Mouse (Mus musculus): ENCODE measurements around the gene Bmi1. TPM values are rescaled to one million over a fixed set of nuclear protein-coding genes. Genes with fewer than 3 reads are reported as not detected.

Bmi1 gene
- polyA plus RNA-seq, 2 experiments from 2014 or later: 10.6 to 14.4 TPM

DNA sequence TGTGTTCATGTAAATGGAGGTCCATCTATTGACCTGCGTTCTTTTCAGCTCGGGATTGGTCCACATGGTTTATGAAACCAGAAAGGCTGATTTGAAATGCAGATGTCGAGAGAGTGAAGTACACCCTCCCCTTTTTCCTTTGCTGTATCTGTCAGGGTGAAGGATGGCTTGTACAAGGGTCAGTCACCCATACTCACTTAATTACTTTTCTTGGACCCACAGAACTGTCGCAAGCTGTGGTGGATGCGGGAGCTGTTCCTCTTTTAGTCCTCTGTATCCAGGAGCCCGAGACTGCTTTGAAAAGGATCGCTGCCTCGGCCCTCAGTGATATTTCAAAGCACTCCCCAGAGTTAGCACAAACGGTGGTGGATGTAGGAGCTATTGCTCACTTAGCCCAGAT lies 54.9 kb downstream of the Bmi1 start:
- no peak for ATAC-seq

- no peak for ATAC-seq
These were observed 57.7 kb downstream of the Bmi1 start for GRCm38 (mm10) chr2:18734394-18735127.

Other genes starting within 250 kb of the Bmi1 start
- gene Commd3, start 4.6 kb upstream of the Bmi1 start, polyA plus RNA-seq (2017; shearing (Covaris generic)): 100 to 1,000 TPM; 207 to 209 TPM
- not detected for gene Spag6, start 17.0 kb downstream of the Bmi1 start, polyA plus RNA-seq (2017; shearing (Covaris generic))